Mouse (Mus musculus) left cerebral cortex, adult 8-10 months (tissue): ENCODE measurements around the gene Cobll1. TPM values are rescaled to one million over a fixed set of nuclear protein-coding genes. Genes with fewer than 3 reads are reported as not detected.
A peak's percentile ranks its signal among the peaks of the same experiment; 100 is the strongest.
"Not testable (repeated sequence)": the region's sequence is repeated elsewhere in the genome, so short reads cannot be mapped to it uniquely, and the experiment has no call there.

Experiments used
- DNase-seq, 2 experiments: peaks; one replicate each; pipeline ENCODE4 v3.0.0; 2022; ENCODE audit warnings: low spot score in 2 of 2
- total RNA-seq, 4 experiments: library from RNA; stranded (reverse); gene quantifications; 2 replicates each; pipeline ENCODE4 v1.2.4; 2022

Cobll1 gene
- 10 to 100 TPM in 1 of 4 experiments, 1 to 10 TPM in 3; 7.7 to 10.1 (median 9.5) TPM for total RNA-seq

- no peak for DNase-seq
Measured at GRCm38 (mm10) chr2:65238964-65239570, at the start of gene Cobll1. Gene Cobll1 (minus strand): TSS chr2:65239403.

- no peak for DNase-seq
Measured at GRCm38 (mm10) chr2:65288696-65289095, 49.5 kb upstream of the Cobll1 start.

- DNase-seq, result peak in 1 of 2 experiments; percentile 17
Measured at GRCm38 (mm10) chr2:65285380-65285779, 46.2 kb upstream of the Cobll1 start.

GRCm38 (mm10) chr2:65282979-65283378 is 43.8 kb upstream of the Cobll1 start:
- no peak for DNase-seq

GRCm38 (mm10) chr2:65279029-65279690 is 40.0 kb upstream of the Cobll1 start:
- DNase-seq, result no peak

GRCm38 (mm10) chr2:65275443-65276061 is 36.3 kb upstream of the Cobll1 start:
- DNase-seq, result peak in 1 of 2 experiments; percentile 14

- no peak for DNase-seq
Measured at GRCm38 (mm10) chr2:65273910-65274309, 34.7 kb upstream of the Cobll1 start.

- DNase-seq, result no peak
Measured at GRCm38 (mm10) chr2:65268731-65269130, 29.5 kb upstream of the Cobll1 start.

GRCm38 (mm10) chr2:65267834-65268233 is 28.6 kb upstream of the Cobll1 start:
- no peak for DNase-seq

- no peak for DNase-seq
Measured at GRCm38 (mm10) chr2:65266576-65267299, 27.5 kb upstream of the Cobll1 start.

GRCm38 (mm10) chr2:65262251-65262650 is 23.0 kb upstream of the Cobll1 start:
- DNase-seq, result no peak

GRCm38 (mm10) chr2:65260828-65261227 is 21.6 kb upstream of the Cobll1 start:
- not testable (repeated sequence) for DNase-seq

- DNase-seq, result no peak
Measured at GRCm38 (mm10) chr2:65260400-65260799, 21.2 kb upstream of the Cobll1 start.

- no peak for DNase-seq
Measured at GRCm38 (mm10) chr2:65257446-65257845, 18.2 kb upstream of the Cobll1 start.

- no peak for DNase-seq
Measured at GRCm38 (mm10) chr2:65256494-65257254, 17.5 kb upstream of the Cobll1 start.

GRCm38 (mm10) chr2:65250589-65251104 is 11.4 kb upstream of the Cobll1 start:
- DNase-seq, result no peak

- no peak for DNase-seq
Measured at GRCm38 (mm10) chr2:65249575-65249974, 10.4 kb upstream of the Cobll1 start.

GRCm38 (mm10) chr2:65240173-65240745 is 1.1 kb upstream of the Cobll1 start:
- DNase-seq, result no peak

GRCm38 (mm10) chr2:65238171-65238963 is 836 bp downstream of the Cobll1 start:
- peak; percentile 11 to 37 for DNase-seq
